Mouse (Mus musculus) MEL (cell line): ENCODE data around the gene Prickle1. TPM values are rescaled to one million over a fixed set of nuclear protein-coding genes. Genes with fewer than 3 reads are reported as not detected.

Experiments used
- DNase-seq: peaks from one replicate; pipeline ENCODE4 v3.0.0; 2011; ENCODE audit warnings: low read depth, low spot score
- H3K27ac ChIP-seq: 2 replicates; pipeline ENCODE4 v1.5.1; 2012; ENCODE audit warnings: low read depth, mild to moderate bottlenecking, control low read depth, low read length, moderate library complexity; ENCODE audit not compliant: control insufficient read depth
- H3K27me3 ChIP-seq, 2 experiments: fragments of 150-350 bp in 1 of 2; sonication (generic) in 1 of 2; 2 replicates each; pipeline ENCODE4 v1.6.1; 2012; ENCODE audit warnings: low read length in 2 of 2, mild to moderate bottlenecking in 2 of 2, improper control_type of control experiment in 1 of 2, moderate library complexity in 1 of 2; ENCODE audit not compliant: insufficient read depth in 2 of 2, control insufficient read depth in 1 of 2
- H3K36me3 ChIP-seq, 2 experiments: 2 replicates each; pipeline ENCODE4 v1.6.1; 2012 to 2014; ENCODE audit warnings: low read length in 2 of 2, improper control_type of control experiment in 1 of 2, inconsistent platforms in 1 of 2, mild to moderate bottlenecking in 1 of 2; ENCODE audit not compliant: insufficient read depth in 2 of 2, control insufficient read depth in 1 of 2
- H3K4me1 ChIP-seq, 2 experiments: fragments of 150-350 bp in 1 of 2; sonication (generic) in 1 of 2; 2 replicates each; pipeline ENCODE4 v1.6.1; 2012; ENCODE audit warnings: low read length in 2 of 2, improper control_type of control experiment in 1 of 2, mild to moderate bottlenecking in 1 of 2; ENCODE audit not compliant: insufficient read depth in 2 of 2, control insufficient read depth in 1 of 2
- H3K4me3 ChIP-seq, 2 experiments: fragments of 150-350 bp in 1 of 2; sonication (generic) in 1 of 2; 2 replicates each; pipeline ENCODE4 v1.5.1; 2012; ENCODE audit warnings: low read depth in 2 of 2, low read length in 2 of 2, mild to moderate bottlenecking in 2 of 2, moderate library complexity in 2 of 2, control low read depth in 1 of 2, improper control_type of control experiment in 1 of 2; ENCODE audit not compliant: control insufficient read depth in 1 of 2, insufficient read depth in 1 of 2
- H3K79me2 ChIP-seq: 2 replicates; pipeline ENCODE4 v1.6.1; 2012; ENCODE audit warnings: mild to moderate bottlenecking, low read length, moderate library complexity; ENCODE audit not compliant: control insufficient read depth, poor library complexity, insufficient read depth
- H3K9ac ChIP-seq: 2 replicates; pipeline ENCODE4 v1.6.1; 2012; ENCODE audit warnings: low read depth, mild to moderate bottlenecking, control low read depth, low read length, moderate library complexity; ENCODE audit not compliant: control insufficient read depth, poor library complexity, severe bottlenecking
- H3K9me3 ChIP-seq: fragments of 150-350 bp; sonication (generic); replicated peaks from 2 replicates; pipeline ENCODE4 v1.6.1; 2012; ENCODE audit warnings: mild to moderate bottlenecking, low read length, improper control_type of control experiment, moderate library complexity; ENCODE audit not compliant: insufficient read depth
- CHD2 ChIP-seq: IDR thresholded peaks from 2 replicates; pipeline ENCODE4 v1.6.1; 2011; ENCODE audit warnings: low read length, improper control_type of control experiment
- CTCF ChIP-seq, 3 experiments: IDR thresholded peaks in 2 of 3; conservative IDR thresholded peaks in 1 of 3; 2 replicates each; pipeline ENCODE4 v1.5.1; 2011 to 2012; ENCODE audit warnings: low read length in 3 of 3, low read depth in 2 of 3, mild to moderate bottlenecking in 2 of 3, improper control_type of control experiment in 1 of 3, inconsistent platforms in 1 of 3, mixed read lengths in 1 of 3, moderate library complexity in 1 of 3; ENCODE audit not compliant: control insufficient read depth in 1 of 3, insufficient read depth in 1 of 3, poor library complexity in 1 of 3, severe bottlenecking in 1 of 3
- E2F4 ChIP-seq: IDR thresholded peaks from 2 replicates; pipeline ENCODE4 v1.6.1; 2011; ENCODE audit warnings: low read depth, low read length, improper control_type of control experiment, borderline replicate concordance
- ELF1 ChIP-seq: IDR thresholded peaks from 2 replicates; pipeline ENCODE4 v1.6.1; 2014; ENCODE audit warnings: low read depth, mild to moderate bottlenecking, inconsistent platforms, low read length, improper control_type of control experiment, moderate library complexity
- EP300 ChIP-seq, 2 experiments: IDR thresholded peaks; 2 replicates each; pipeline ENCODE4 v1.6.1; 2011; ENCODE audit warnings: improper control_type of control experiment in 2 of 2, low read length in 2 of 2, low read depth in 1 of 2, mild to moderate bottlenecking in 1 of 2
- GABPA ChIP-seq: IDR thresholded peaks from 2 replicates; pipeline ENCODE4 v1.6.1; 2012; ENCODE audit warnings: low read depth, mild to moderate bottlenecking, inconsistent platforms, low read length, improper control_type of control experiment, moderate library complexity
- JUND ChIP-seq: IDR thresholded peaks from 2 replicates; pipeline ENCODE4 v1.6.1; 2011; ENCODE audit warnings: low read depth, mild to moderate bottlenecking, improper control_type of control experiment, low read length
- KAT2A ChIP-seq: conservative IDR thresholded peaks from 2 replicates; pipeline ENCODE4 v1.6.1; 2012; ENCODE audit warnings: low read depth, low read length, improper control_type of control experiment, inconsistent platforms
- MAZ ChIP-seq: IDR thresholded peaks from 2 replicates; pipeline ENCODE4 v1.6.1; 2012; ENCODE audit warnings: low read depth, mild to moderate bottlenecking, inconsistent platforms, low read length, improper control_type of control experiment
- MYB ChIP-seq: IDR thresholded peaks from 2 replicates; pipeline ENCODE4 v1.6.1; 2011; ENCODE audit warnings: mild to moderate bottlenecking, low read depth, low read length, improper control_type of control experiment
- NELFE ChIP-seq: IDR thresholded peaks from 2 replicates; pipeline ENCODE4 v1.6.1; 2011; ENCODE audit warnings: low read depth, low read length, improper control_type of control experiment
- POLR2A ChIP-seq, 2 experiments: IDR thresholded peaks; 2 replicates each; pipeline ENCODE4 v1.6.1; 2011 to 2012; ENCODE audit warnings: low read length in 2 of 2, mild to moderate bottlenecking in 2 of 2, control low read depth in 1 of 2, improper control_type of control experiment in 1 of 2, low read depth in 1 of 2, moderate library complexity in 1 of 2; ENCODE audit not compliant: control insufficient read depth in 1 of 2, insufficient read depth in 1 of 2, poor library complexity in 1 of 2
- POLR2AphosphoS5 ChIP-seq: IDR thresholded peaks from 2 replicates; pipeline ENCODE4 v1.6.1; 2012; ENCODE audit warnings: low read depth, borderline replicate concordance, mild to moderate bottlenecking, inconsistent platforms, low read length, moderate library complexity, mixed read lengths
- RAD21 ChIP-seq: IDR thresholded peaks from 2 replicates; pipeline ENCODE4 v1.6.1; 2011; ENCODE audit warnings: mild to moderate bottlenecking, low read depth, low read length, improper control_type of control experiment
- RCOR1 ChIP-seq: IDR thresholded peaks from 2 replicates; pipeline ENCODE4 v1.6.1; 2012; ENCODE audit warnings: low read depth, mild to moderate bottlenecking, inconsistent platforms, low read length, improper control_type of control experiment
- SMC3 ChIP-seq: IDR thresholded peaks from 2 replicates; pipeline ENCODE4 v1.6.1; 2011; ENCODE audit warnings: low read depth, low read length, improper control_type of control experiment
- TAL1 ChIP-seq: IDR thresholded peaks from 2 replicates; pipeline ENCODE4 v1.6.1; 2012; ENCODE audit warnings: mild to moderate bottlenecking, inconsistent platforms, low read length, moderate library complexity, mixed read lengths
- TBP ChIP-seq: IDR thresholded peaks from 2 replicates; pipeline ENCODE4 v1.8.0; 2011; ENCODE audit warnings: low read depth, low read length, improper control_type of control experiment
- UBTF ChIP-seq: IDR thresholded peaks from 2 replicates; pipeline ENCODE4 v1.6.1; 2012; ENCODE audit warnings: low read depth, mild to moderate bottlenecking, inconsistent platforms, low read length, improper control_type of control experiment, moderate library complexity, borderline replicate concordance; ENCODE audit not compliant: insufficient read depth
- USF1 ChIP-seq: IDR thresholded peaks from 2 replicates; pipeline ENCODE4 v1.6.1; 2014; ENCODE audit warnings: low read depth, mild to moderate bottlenecking, inconsistent platforms, low read length, improper control_type of control experiment, moderate library complexity
- ZKSCAN1 ChIP-seq: IDR thresholded peaks from 2 replicates; pipeline ENCODE4 v1.6.1; 2012; ENCODE audit warnings: low read depth, mild to moderate bottlenecking, inconsistent platforms, low read length, improper control_type of control experiment, moderate library complexity
- ZMIZ1 ChIP-seq: IDR thresholded peaks from 2 replicates; pipeline ENCODE4 v1.6.1; 2012; ENCODE audit warnings: low read depth, mild to moderate bottlenecking, inconsistent platforms, low read length, improper control_type of control experiment, moderate library complexity
- polyA plus RNA-seq, 2 experiments: library from polyadenylated mRNA; stranded (reverse) in 1 of 2; unstranded in 1 of 2; fragments of >175 nt in 1 of 2; fragments of >200 nt in 1 of 2; gene quantifications; 2 replicates each; pipeline versions ENCODE4 v1.2.1 to v1.2.4; 2012; ENCODE audit warnings: low replicate concordance in 2 of 2, low read depth in 1 of 2; ENCODE audit not compliant: insufficient read length in 2 of 2, insufficient read depth in 1 of 2, missing spikeins in 1 of 2
- total RNA-seq: library from RNA; depleted of rRNA; stranded (reverse); fragments of 300-350 nt; gene quantifications from 2 replicates; pipeline ENCODE4 v1.2.3, GENCODE M21; 2012

The Prickle1 gene
- total and polyA plus RNA-seq, 3 experiments = 0.08 TPM; not detected in 2

- no peak overlapping the region for H3K4me3 ChIP-seq
Observed at GRCm38 (mm10) chr15:93629201-93629600, 33.5 kb upstream of the Prickle1 start.

GRCm38 (mm10) chr15:93627836-93628797 is 32.4 kb upstream of the Prickle1 start:
- no peak overlapping the region for H3K27ac ChIP-seq
- H3K9ac ChIP-seq = no peak overlapping the region
- no peaks in the 10 kb centered on the region for H3K36me3 ChIP-seq
- H3K9me3 ChIP-seq = no peaks in the 10 kb centered on the region
- no peaks in the 10 kb centered on the region for H3K4me1 ChIP-seq
- no peaks in the 10 kb centered on the region for H3K79me2 ChIP-seq
- TF ChIP-seq EP300 (IDR thresholded peaks at IDR 0.05; ENCODE audit: low read depth in 1 of 2, low read length in 2 of 2) = no peak
- no peak for TF ChIP-seq ZKSCAN1
- TF ChIP-seq POLR2AphosphoS5 = no peak
- TF ChIP-seq ZMIZ1 = no peak
- H3K27me3 ChIP-seq = no peaks in the 10 kb centered on the region
- DNase-seq = no peak
- H3K4me3 ChIP-seq = no peak overlapping the region

More at GRCm38 (mm10) chr15:93629201-93629600, 33.5 kb upstream of the Prickle1 start:
- TF ChIP-seq TBP (no peak), KAT2A (no peak), ELF1 (no peak), E2F4 (no peak), JUND (no peak), RCOR1 (no peak), MYB (no peak), POLR2A (IDR thresholded peaks at IDR 0.05; ENCODE audit: control insufficient read depth in 1 of 2, insufficient read depth in 1 of 2, low read depth in 1 of 2, low read length in 2 of 2, poor library complexity in 1 of 2) (no peak), UBTF (no peak), RAD21 (no peak), SMC3 (no peak), NELFE (no peak), ZKSCAN1 (no peak), CTCF (IDR thresholded peaks at IDR 0.05 in 2 of 3, conservative IDR thresholded peaks at IDR 0.05 in 1 of 3; ENCODE audit: control insufficient read depth in 1 of 3, insufficient read depth in 1 of 3, low read depth in 2 of 3, low read length in 3 of 3, poor library complexity in 1 of 3, severe bottlenecking in 1 of 3) (no peak), POLR2AphosphoS5 (no peak), CHD2 (no peak), TAL1 (no peak), MAZ (no peak), USF1 (no peak), GABPA (no peak)
- DNase-seq = no peak
- H3K9me3 ChIP-seq = no peaks in the 10 kb centered on the region
- H3K27me3 ChIP-seq = no peaks in the 10 kb centered on the region
- no peaks in the 10 kb centered on the region for H3K36me3 ChIP-seq
- no peaks in the 10 kb centered on the region for H3K4me1 ChIP-seq
- no peak overlapping the region for H3K9ac ChIP-seq
- H3K27ac ChIP-seq = no peak overlapping the region
- H3K79me2 ChIP-seq = no peaks in the 10 kb centered on the region
